Mouse (Mus musculus) thymus, adult 2 months (tissue): ENCODE data around the gene Gcsam. TPM values are rescaled to one million over a fixed set of nuclear protein-coding genes. Genes with fewer than 3 reads are reported as not detected.

Experiments
- DNase-seq: peaks from one replicate; pipeline ENCODE4 v3.0.0; 2021
- H3K27ac ChIP-seq: fragments of 200-500 bp; 2 replicates; pipeline ENCODE4 v1.5.1; 2012; ENCODE audit warnings: low read length, control low read depth; ENCODE audit not compliant: control insufficient read depth, insufficient read depth
- H3K27me3 ChIP-seq: fragments of 200-500 bp; 2 replicates; pipeline ENCODE4 v1.6.1; 2012; ENCODE audit warnings: mild to moderate bottlenecking, low read length, moderate library complexity, mixed read lengths; ENCODE audit not compliant: control insufficient read depth, insufficient read depth
- H3K36me3 ChIP-seq: fragments of 200-500 bp; 2 replicates; pipeline ENCODE4 v1.6.1; 2012; ENCODE audit warnings: mild to moderate bottlenecking, low read length, moderate library complexity; ENCODE audit not compliant: control insufficient read depth, insufficient read depth
- H3K4me1 ChIP-seq: fragments of 200-500 bp; replicated peaks from 2 replicates; pipeline ENCODE4 v1.6.1; 2012; ENCODE audit warnings: low read length; ENCODE audit not compliant: control insufficient read depth, insufficient read depth
- H3K4me3 ChIP-seq: fragments of 200-500 bp; 2 replicates; pipeline ENCODE4 v1.5.1; 2012; ENCODE audit warnings: mild to moderate bottlenecking, low read length, control low read depth, moderate library complexity; ENCODE audit not compliant: control insufficient read depth, insufficient read depth
- CTCF ChIP-seq: fragments of 200-500 bp; IDR thresholded peaks from 2 replicates; pipeline ENCODE4 v1.5.1; 2012; ENCODE audit warnings: mild to moderate bottlenecking, control low read depth, low read length, moderate library complexity, borderline replicate concordance; ENCODE audit not compliant: control insufficient read depth, poor library complexity, insufficient read depth; ENCODE audit errors: extremely low read depth
- POLR2A ChIP-seq: fragments of 200-500 bp; IDR thresholded peaks from 2 replicates; pipeline ENCODE4 v1.6.1; 2012; ENCODE audit warnings: mild to moderate bottlenecking, low read length, control low read depth, moderate library complexity; ENCODE audit not compliant: control insufficient read depth, poor library complexity, insufficient read depth; ENCODE audit errors: extremely low read depth
- WGBS: fragments of 180-500 bp; shearing (Covaris S2); methylation state at CpG from one replicate; pipeline ENCODE4 v1.1.7; 2018; 5-methylcytosine and 5-hydroxymethylcytosine counted together
- polyA plus RNA-seq: library from polyadenylated mRNA; depleted of rRNA; stranded (reverse); fragments of >200 nt; gene quantifications from 2 replicates; pipeline ENCODE4 v1.2.3, GENCODE M21; 2012

The Gcsam gene
- polyA plus RNA-seq, 1 experiment: 0.97 TPM

GRCm38 (mm10) chr16:45643944-45644343 is 33.8 kb downstream of the Gcsam start:
- Histone ChIP-seq H3K27me3 (no peaks in the 10 kb centered on the region), H3K4me3 (no peak overlapping the region), H3K27ac (no peak overlapping the region), H3K36me3 (no peaks in the 10 kb centered on the region), H3K4me1 (no peaks in the 10 kb centered on the region)
- no peak for TF ChIP-seq POLR2A
- no peak for TF ChIP-seq CTCF
- WGBS: 90% methylated on average over 3 of the region's 3 CpGs
- DNase-seq: no peak

DNA sequence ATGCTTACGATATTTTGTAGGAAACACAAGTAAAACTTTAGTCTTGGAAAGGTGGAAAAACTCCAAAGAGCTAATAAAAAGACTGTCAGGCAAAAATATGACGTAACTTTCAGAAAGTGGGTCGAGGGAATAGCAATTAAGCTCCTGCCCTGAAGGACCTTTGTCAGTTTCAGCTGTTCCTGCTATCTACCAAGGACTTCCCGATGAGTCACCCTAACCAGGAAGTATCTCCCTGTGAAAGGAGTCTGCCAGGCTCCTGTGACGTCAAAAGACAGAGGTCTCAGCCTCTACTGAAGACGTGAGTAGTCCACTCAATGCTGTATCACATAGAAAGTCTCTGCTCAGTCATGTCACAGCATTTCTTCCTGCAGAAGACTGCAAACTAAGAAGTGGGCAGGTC is 34.2 kb downstream of the Gcsam start:
- Histone ChIP-seq H3K4me3 (no peak overlapping the region), H3K27ac (no peak overlapping the region), H3K27me3 (no peaks in the 10 kb centered on the region), H3K36me3 (no peaks in the 10 kb centered on the region), H3K4me1 (no peaks in the 10 kb centered on the region)
- TF ChIP-seq CTCF: no peak
- TF ChIP-seq POLR2A: no peak
- no peak for DNase-seq
- 57% methylated on average over 6 of the region's 6 CpGs for WGBS

DNA sequence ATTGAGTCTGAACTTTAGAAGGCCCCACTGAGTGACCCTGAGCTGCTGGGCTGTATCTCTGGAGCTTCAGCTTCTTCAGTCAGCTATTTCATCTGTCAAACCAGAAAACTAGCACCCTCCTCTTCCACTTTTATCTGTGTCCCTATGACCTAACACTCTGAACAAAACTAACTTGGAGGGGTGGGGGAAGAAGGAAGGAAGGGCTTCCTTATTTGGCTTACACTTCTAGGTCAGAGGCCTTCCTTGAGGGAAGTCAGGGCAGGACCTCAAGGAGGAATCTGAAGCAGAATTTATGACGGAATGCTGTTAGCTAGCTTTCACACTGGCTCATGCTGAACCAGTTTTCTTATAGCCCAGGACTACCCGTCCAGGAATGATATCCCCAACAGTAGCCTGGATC is 41.3 kb downstream of the Gcsam start:
- TF ChIP-seq POLR2A (no peak), CTCF (no peak)
- no peak for DNase-seq
- 95% methylated on average over 2 of the region's 2 CpGs for WGBS
- Histone ChIP-seq H3K27me3 (no peaks in the 10 kb centered on the region), H3K36me3 (no peaks in the 10 kb centered on the region), H3K4me3 (no peak overlapping the region), H3K27ac (no peak overlapping the region), H3K4me1 (peaks cover 11% of the 10 kb centered on the region)

DNA sequence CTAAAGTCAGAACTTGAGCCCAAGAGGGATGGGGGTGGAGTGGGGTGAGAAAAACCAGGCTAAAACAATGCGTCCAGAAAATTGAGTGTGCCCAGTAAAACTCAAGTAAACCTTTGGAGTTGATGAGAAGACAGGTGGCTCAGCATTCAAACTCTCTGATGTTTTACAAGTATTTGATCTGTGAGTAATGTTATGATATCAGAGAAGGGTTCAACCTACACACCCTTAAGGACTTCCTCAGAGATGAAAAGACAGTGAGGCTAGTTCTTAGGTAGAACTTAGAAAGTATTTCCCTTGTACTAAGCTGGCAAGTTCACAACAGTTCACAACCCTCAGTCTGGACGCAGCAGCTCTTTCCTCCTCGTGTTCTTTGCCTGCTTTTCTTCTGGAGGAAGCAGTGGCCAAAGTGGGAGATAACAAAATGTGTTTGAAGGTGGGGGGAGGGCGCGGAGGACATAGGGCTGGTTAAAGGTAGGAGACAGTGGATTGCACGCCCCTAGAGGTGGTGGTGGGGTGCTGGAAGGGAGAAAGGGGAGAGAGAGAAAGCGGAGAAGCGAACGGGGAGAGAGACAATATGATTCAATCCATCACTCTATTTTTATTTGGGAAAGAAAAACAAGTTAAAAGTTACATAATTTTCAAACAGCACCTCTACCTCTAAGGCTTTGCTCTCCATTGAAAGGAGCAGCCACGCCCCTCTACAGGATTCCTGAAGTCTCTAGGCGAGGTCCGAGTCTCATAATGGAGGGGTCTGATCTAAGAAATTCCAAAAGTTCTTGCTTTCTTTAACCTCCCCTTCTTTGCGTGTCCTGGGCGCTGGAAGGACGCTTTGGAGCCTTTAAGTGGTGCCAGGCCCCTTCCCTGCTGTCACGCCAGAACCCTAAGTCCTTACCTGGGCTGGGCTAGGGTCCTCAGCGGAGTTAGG is 43.1 kb downstream of the Gcsam start:
- no peak for DNase-seq
- 0 out of 2 replicates have a peak overlapping the region, but pooled peaks have one; percentile 16 for H3K4me3 ChIP-seq
- no peaks in the 10 kb centered on the region for H3K27me3 ChIP-seq
- TF ChIP-seq POLR2A (no peak), CTCF (no peak)
- H3K36me3 ChIP-seq: no peaks in the 10 kb centered on the region
- H3K27ac ChIP-seq: no peak overlapping the region
- WGBS: 15% methylated on average over 17 of the region's 17 CpGs
- H3K4me1 ChIP-seq: peaks cover 11% of the 10 kb centered on the region

DNA sequence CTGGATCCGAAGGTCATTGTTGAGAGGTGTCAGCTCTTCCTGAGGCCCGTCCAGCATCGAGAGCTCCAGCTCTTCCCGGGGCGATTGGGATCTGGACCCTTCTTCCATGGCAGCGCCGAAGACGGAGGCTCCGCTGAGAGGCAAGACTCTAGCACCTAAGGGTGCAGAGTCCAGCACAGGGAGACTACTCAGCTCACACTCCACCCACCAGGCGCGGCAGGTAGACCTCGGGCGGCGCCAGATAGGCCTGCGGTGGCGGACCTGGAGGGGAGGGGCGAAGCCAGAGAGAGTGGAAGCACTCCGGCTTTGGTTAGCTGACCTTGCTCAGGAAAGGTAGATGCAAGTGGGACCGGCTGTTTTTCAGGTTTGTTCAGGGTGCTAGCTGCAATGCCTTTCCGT is 43.8 kb downstream of the Gcsam start, which contains the start of gene BC016579:
BC016579 (minus strand) TSS at position 135 of the 399 bp plus-strand sequence.
- H3K4me1 ChIP-seq: peaks cover 11% of the 10 kb centered on the region
- H3K4me3 ChIP-seq: 0 out of 2 replicates have a peak within 1 kb of the TSS, but pooled peaks have one; percentile 16
- TF ChIP-seq POLR2A (no peak), CTCF (no peak)
- H3K36me3 ChIP-seq: no peaks in the 10 kb centered on the region
- DNase-seq: peak; percentile 14
- WGBS: 19% methylated on average over 20 of the region's 20 CpGs
- H3K27me3 ChIP-seq: no peaks in the 10 kb centered on the region
- H3K27ac ChIP-seq: no peak within 1 kb of the TSS

DNA sequence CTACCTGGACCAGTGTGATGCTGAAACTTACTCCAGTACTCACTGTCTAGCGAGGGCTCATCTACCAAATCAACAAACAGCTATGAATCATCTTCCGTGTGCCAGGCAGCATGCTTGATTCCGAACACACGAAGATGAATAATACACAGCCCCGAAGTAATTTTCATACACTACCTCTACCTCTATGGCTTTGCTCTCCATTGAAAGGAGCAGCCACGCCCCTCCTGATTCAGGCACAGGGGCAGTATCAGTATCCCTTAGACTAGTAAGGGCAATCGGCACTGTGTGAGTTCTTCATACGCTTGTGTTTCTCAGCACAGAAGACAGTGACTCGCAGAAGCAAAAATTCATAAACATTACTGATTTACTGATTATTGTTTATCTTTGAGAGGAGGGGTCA is 44.3 kb downstream of the Gcsam start:
- Histone ChIP-seq H3K4me1 (peaks cover 11% of the 10 kb centered on the region), H3K27me3 (no peaks in the 10 kb centered on the region), H3K27ac (no peak overlapping the region), H3K4me3 (no peak overlapping the region), H3K36me3 (no peaks in the 10 kb centered on the region)
- WGBS: 95% methylated on average over 9 of the region's 9 CpGs
- TF ChIP-seq POLR2A (no peak), CTCF (no peak)
- DNase-seq: no peak

GRCm38 (mm10) chr16:45657574-45658159 is 47.5 kb downstream of the Gcsam start:
- no peaks in the 10 kb centered on the region for H3K36me3 ChIP-seq
- H3K4me1 ChIP-seq: peaks cover 11% of the 10 kb centered on the region
- H3K27me3 ChIP-seq: no peaks in the 10 kb centered on the region
- 89% methylated on average over 12 of the region's 12 CpGs for WGBS
- DNase-seq: no peak
- H3K27ac ChIP-seq: no peak overlapping the region
- H3K4me3 ChIP-seq: no peak overlapping the region
- TF ChIP-seq CTCF: no peak
- no peak for TF ChIP-seq POLR2A
